Mouse (Mus musculus) liver, embryonic 13.5 days (tissue): ENCODE data around the gene Inhbb. TPM values are rescaled to one million over a fixed set of nuclear protein-coding genes. Genes with fewer than 3 reads are reported as not detected.

Source experiments
- ATAC-seq: fragments of 200-750 bp; cut with Nextera tagmentation; 2 replicates; pipeline ENCODE4 v1.8.0; 2017; ENCODE audit warnings: low read depth, mild to moderate bottlenecking, moderate number of reproducible peaks, moderate library complexity
- DNase-seq: peaks from one replicate; pipeline ENCODE4 v3.0.0; 2022
- H3K27ac ChIP-seq: fragments of 300-500 bp; sonication (generic); 2 replicates; pipeline ENCODE4 v1.5.1; 2015; ENCODE audit warnings: moderate library complexity, mild to moderate bottlenecking, inconsistent platforms
- H3K27me3 ChIP-seq: fragments of 300-500 bp; sonication (generic); 2 replicates; pipeline ENCODE4 v1.6.1; 2015; ENCODE audit warnings: mild to moderate bottlenecking, inconsistent platforms
- H3K36me3 ChIP-seq: fragments of 300-500 bp; sonication (generic); 2 replicates; pipeline ENCODE4 v1.6.1; 2015; ENCODE audit warnings: mild to moderate bottlenecking, inconsistent platforms
- H3K4me1 ChIP-seq: fragments of 300-500 bp; sonication (generic); replicated peaks from 2 replicates; pipeline ENCODE4 v1.6.1; 2015; ENCODE audit warnings: inconsistent platforms
- H3K4me2 ChIP-seq: fragments of 300-500 bp; sonication (generic); 2 replicates; pipeline ENCODE4 v1.6.1; 2015; ENCODE audit warnings: inconsistent platforms, mild to moderate bottlenecking, moderate library complexity
- H3K4me3 ChIP-seq: fragments of 300-500 bp; sonication (generic); replicated peaks from 2 replicates; pipeline ENCODE4 v1.5.1; 2015; ENCODE audit warnings: mild to moderate bottlenecking, inconsistent platforms
- H3K9ac ChIP-seq: fragments of 300-500 bp; sonication (generic); 2 replicates; pipeline ENCODE4 v1.6.1; 2015; ENCODE audit warnings: mild to moderate bottlenecking, inconsistent platforms
- H3K9me3 ChIP-seq: fragments of 300-500 bp; sonication (generic); replicated peaks from 2 replicates; pipeline ENCODE4 v1.6.1; 2016; ENCODE audit warnings: inconsistent platforms
- WGBS: fragments of 180-500 bp; shearing (Covaris S2); methylation state at CpG from one replicate; pipeline ENCODE4 v1.1.7; 2015; ENCODE audit not compliant: insufficient replicate concordance; 5-methylcytosine and 5-hydroxymethylcytosine counted together
- polyA plus RNA-seq: library from polyadenylated mRNA; unstranded; fragments of >200 nt; fragmentation: Nextera tagmentation; extraction: Ambion mirVana; gene quantifications from 2 replicates; pipeline ENCODE4 v1.2.1, GENCODE M21; 2015

The Inhbb gene
- polyA plus RNA-seq, 1 experiment from 2014 or later = 0.09 TPM

- DNase-seq = no peak
- H3K4me2 ChIP-seq = no peak overlapping the region
- no peak overlapping the region for H3K4me3 ChIP-seq
- no peak for ATAC-seq
- H3K9ac ChIP-seq = no peak overlapping the region
- 51% methylated on average over 2 of the region's 2 CpGs for WGBS
- H3K27ac ChIP-seq = no peak overlapping the region
- H3K36me3 ChIP-seq = no peaks in the 10 kb centered on the region
- H3K27me3 ChIP-seq = no peaks in the 10 kb centered on the region
- no peaks in the 10 kb centered on the region for H3K9me3 ChIP-seq
- no peaks in the 10 kb centered on the region for H3K4me1 ChIP-seq
Measured at GRCm38 (mm10) chr1:119398640-119399039, 23.4 kb downstream of the Inhbb start.

- WGBS = 50% methylated on average over 7 of the region's 7 CpGs
- Histone ChIP-seq H3K9me3 (no peaks in the 10 kb centered on the region), H3K36me3 (no peaks in the 10 kb centered on the region), H3K27ac (no peak overlapping the region), H3K4me3 (no peak overlapping the region), H3K9ac (no peak overlapping the region), H3K4me2 (no peak overlapping the region), H3K27me3 (no peaks in the 10 kb centered on the region), H3K4me1 (no peaks in the 10 kb centered on the region)
- DNase-seq = no peak
- ATAC-seq = no peak
Measured at GRCm38 (mm10) chr1:119397839-119398238, 24.2 kb downstream of the Inhbb start.

- Histone ChIP-seq H3K27ac (no peak overlapping the region), H3K4me2 (no peak overlapping the region), H3K9ac (no peak overlapping the region), H3K4me3 (no peak overlapping the region), H3K36me3 (no peaks in the 10 kb centered on the region), H3K4me1 (no peaks in the 10 kb centered on the region), H3K9me3 (no peaks in the 10 kb centered on the region), H3K27me3 (peaks cover 7% of the 10 kb centered on the region; the same call in 1 of the 2 replicates)
- ATAC-seq (no peak), DNase-seq (no peak)
- 45% methylated on average over 3 of the region's 3 CpGs for WGBS
Measured at GRCm38 (mm10) chr1:119391311-119391710, 30.7 kb downstream of the Inhbb start.

DNA sequence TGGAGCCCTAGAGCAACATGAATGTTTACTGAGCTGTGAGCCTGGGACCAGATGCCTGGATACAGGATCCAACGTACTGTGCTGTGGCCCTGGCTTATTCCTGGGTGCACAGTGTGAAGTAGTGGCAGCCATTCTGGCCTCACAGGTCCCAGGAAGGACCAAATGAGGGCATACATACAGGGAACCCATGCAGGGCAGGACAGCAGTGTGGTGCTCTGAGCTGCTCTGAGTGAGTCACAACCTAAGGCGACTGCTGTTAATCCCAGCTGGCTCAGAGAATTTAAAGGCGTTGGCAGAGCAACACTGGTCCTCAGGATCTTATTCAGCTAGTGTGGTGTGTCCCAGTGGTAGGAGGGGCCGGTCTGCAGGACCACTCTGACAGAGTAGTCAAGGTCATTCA, 31.4 kb downstream of the Inhbb start:
- H3K4me1 ChIP-seq = no peaks in the 10 kb centered on the region
- 45% methylated on average over 4 of the region's 4 CpGs for WGBS
- H3K27me3 ChIP-seq = peaks cover 7% of the 10 kb centered on the region; the same call in 1 of the 2 replicates
- H3K4me2 ChIP-seq = no peak overlapping the region
- H3K27ac ChIP-seq = no peak overlapping the region
- no peaks in the 10 kb centered on the region for H3K36me3 ChIP-seq
- no peak for DNase-seq
- no peak overlapping the region for H3K4me3 ChIP-seq
- no peak overlapping the region for H3K9ac ChIP-seq
- no peaks in the 10 kb centered on the region for H3K9me3 ChIP-seq
- no peak for ATAC-seq

DNA sequence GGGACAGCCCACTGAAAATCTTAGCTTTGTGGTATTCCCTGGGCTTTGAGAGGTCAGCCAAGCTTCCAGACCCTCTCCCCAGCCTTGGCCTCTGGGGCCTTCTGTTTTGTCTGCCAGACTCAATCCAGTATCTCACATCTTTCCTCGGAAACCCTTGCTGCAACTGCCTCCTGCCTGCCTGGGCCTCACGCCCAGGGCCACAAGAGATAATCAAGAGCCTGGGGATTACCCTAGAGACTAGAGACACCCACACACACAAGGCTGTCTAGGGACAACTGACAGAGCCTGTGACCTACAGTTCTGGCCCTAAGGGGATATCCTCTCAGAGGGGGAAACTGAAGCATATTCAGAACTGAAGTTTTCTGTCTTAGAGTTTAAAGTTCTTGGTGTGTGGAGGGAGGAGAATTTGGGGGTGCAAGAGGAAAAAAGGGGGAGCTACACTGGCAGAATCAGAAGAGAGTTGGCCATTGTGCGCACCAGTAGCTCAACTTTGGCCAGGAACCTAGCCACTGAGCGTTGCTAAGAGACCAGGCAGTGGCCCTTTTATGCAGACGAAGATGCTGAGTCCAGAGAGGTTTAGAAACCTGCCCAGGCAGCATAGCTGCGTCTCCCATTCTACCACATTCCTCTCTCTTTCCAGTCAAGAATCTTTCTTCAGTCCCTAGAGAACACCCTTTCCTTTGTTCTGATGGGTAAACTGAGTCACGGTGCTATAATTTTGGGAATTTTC, 32.1 kb downstream of the Inhbb start:
- no peaks in the 10 kb centered on the region for H3K9me3 ChIP-seq
- H3K27ac ChIP-seq = no peak overlapping the region
- ATAC-seq (no peak), DNase-seq (no peak)
- H3K4me3 ChIP-seq = no peak overlapping the region
- WGBS = 41% methylated on average over 7 of the region's 7 CpGs
- no peaks in the 10 kb centered on the region for H3K4me1 ChIP-seq
- H3K27me3 ChIP-seq = peaks cover 7% of the 10 kb centered on the region; the same call in 1 of the 2 replicates
- H3K9ac ChIP-seq = no peak overlapping the region
- no peak overlapping the region for H3K4me2 ChIP-seq
- H3K36me3 ChIP-seq = no peaks in the 10 kb centered on the region

DNA sequence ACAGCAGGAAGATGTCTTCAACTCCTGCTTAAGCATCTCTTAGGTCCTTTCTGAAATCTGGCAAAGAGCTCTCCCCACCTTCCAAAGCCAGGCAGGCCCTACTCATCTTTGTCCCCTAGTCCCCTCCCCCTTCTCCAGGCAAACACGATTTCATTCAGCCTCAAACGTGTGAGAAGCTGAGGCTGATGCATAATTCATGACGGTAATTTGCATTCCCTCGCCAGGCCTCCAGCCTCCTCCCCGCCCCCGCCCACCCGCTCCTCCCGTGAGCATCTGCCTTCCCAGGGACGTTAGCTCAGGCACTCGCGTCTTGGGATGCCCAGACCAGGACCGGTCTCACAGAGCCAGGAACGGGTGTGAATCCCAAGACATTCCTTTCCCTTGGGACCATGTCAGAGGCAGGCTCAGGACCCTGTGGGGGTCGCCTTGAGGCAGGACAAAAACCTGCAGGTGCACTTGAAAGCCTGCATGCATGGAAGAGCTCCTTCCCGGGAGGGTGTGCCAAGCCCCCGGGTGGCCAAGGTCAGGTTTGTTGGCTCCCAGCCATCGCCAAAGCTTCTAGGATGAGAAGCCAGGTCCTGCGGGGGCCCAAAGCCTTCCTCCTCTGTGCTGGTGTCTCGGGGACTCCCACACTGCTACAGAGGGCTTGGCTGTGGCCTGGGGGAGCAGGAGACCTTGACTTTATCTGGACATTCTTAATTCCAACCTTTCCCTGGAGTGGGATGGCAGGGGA, 33.2 kb downstream of the Inhbb start:
- Histone ChIP-seq H3K4me3 (no peak overlapping the region), H3K4me1 (no peaks in the 10 kb centered on the region), H3K27me3 (peaks cover 7% of the 10 kb centered on the region; the same call in 1 of the 2 replicates), H3K9me3 (no peaks in the 10 kb centered on the region), H3K4me2 (no peak overlapping the region), H3K9ac (no peak overlapping the region), H3K27ac (no peak overlapping the region), H3K36me3 (no peaks in the 10 kb centered on the region)
- no peak for DNase-seq
- no peak for ATAC-seq
- 5% methylated on average over 19 of the region's 19 CpGs for WGBS

- Histone ChIP-seq H3K4me3 (no peak overlapping the region), H3K27ac (no peak overlapping the region), H3K9ac (no peak overlapping the region), H3K36me3 (no peaks in the 10 kb centered on the region), H3K4me1 (no peaks in the 10 kb centered on the region), H3K4me2 (no peak overlapping the region), H3K9me3 (no peaks in the 10 kb centered on the region), H3K27me3 (peaks cover 7% of the 10 kb centered on the region; the same call in 1 of the 2 replicates)
- DNase-seq = no peak
- ATAC-seq = no peak
- 38% methylated on average over 3 of the region's 3 CpGs for WGBS
Measured at GRCm38 (mm10) chr1:119386306-119386705, 35.7 kb downstream of the Inhbb start.

DNA sequence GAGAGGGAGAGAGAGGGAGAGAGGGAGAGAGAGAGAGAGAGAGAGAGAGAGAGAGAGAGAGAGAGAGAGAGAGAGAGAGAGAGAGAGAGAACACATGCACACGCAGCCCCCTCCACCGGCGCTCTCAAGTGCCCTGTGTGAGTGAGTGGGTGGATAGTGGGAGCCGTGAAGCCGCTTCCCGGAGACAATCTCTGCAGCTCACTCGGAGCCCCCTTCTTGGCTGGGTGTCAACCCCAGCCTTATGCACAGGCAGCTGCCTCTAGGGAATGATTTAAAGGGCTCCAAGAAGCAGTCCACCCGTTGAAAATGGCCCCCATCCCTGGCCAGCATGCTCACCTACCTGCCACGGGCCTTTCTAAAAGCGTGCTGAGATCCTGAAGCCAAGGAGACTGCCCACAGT, 38.1 kb downstream of the Inhbb start:
- Histone ChIP-seq H3K4me3 (no peak overlapping the region), H3K9ac (no peak overlapping the region), H3K27ac (no peak overlapping the region), H3K9me3 (no peaks in the 10 kb centered on the region), H3K36me3 (no peaks in the 10 kb centered on the region), H3K27me3 (peaks cover 5% of the 10 kb centered on the region; the same call in 1 of the 2 replicates), H3K4me1 (no peaks in the 10 kb centered on the region), H3K4me2 (no peak overlapping the region)
- WGBS = 64% methylated on average over 10 of the region's 10 CpGs
- ATAC-seq = no peak
- DNase-seq = no peak

GRCm38 (mm10) chr1:119380609-119381008, 41.4 kb downstream of the Inhbb start:
- DNase-seq (no peak), ATAC-seq (no peak)
- no peaks in the 10 kb centered on the region for H3K4me1 ChIP-seq
- no peak overlapping the region for H3K27ac ChIP-seq
- H3K27me3 ChIP-seq = no peaks in the 10 kb centered on the region
- H3K36me3 ChIP-seq = no peaks in the 10 kb centered on the region
- 74% methylated on average over 4 of the region's 4 CpGs for WGBS
- no peaks in the 10 kb centered on the region for H3K9me3 ChIP-seq
- no peak overlapping the region for H3K4me3 ChIP-seq
- no peak overlapping the region for H3K9ac ChIP-seq
- no peak overlapping the region for H3K4me2 ChIP-seq

- Histone ChIP-seq H3K9ac (no peak overlapping the region), H3K36me3 (no peaks in the 10 kb centered on the region), H3K9me3 (no peaks in the 10 kb centered on the region), H3K27me3 (no peaks in the 10 kb centered on the region), H3K4me2 (no peak overlapping the region), H3K27ac (no peak overlapping the region), H3K4me3 (no peak overlapping the region), H3K4me1 (no peaks in the 10 kb centered on the region)
- 53% methylated on average over 5 of the region's 5 CpGs for WGBS
- DNase-seq (no peak), ATAC-seq (no peak)
Measured at GRCm38 (mm10) chr1:119375376-119375775, 46.7 kb downstream of the Inhbb start.

- WGBS = 67% methylated on average over 12 of the region's 12 CpGs
Measured at GRCm38 (mm10) chr1:119367546-119367945, 54.5 kb downstream of the Inhbb start.

More at GRCm38 (mm10) chr1:119367546-119367945, 54.5 kb downstream of the Inhbb start:
- DNase-seq = no peak
- no peak for ATAC-seq
- no peak overlapping the region for H3K9ac ChIP-seq
- H3K4me3 ChIP-seq = no peak overlapping the region
- no peak overlapping the region for H3K4me2 ChIP-seq
- H3K36me3 ChIP-seq = no peaks in the 10 kb centered on the region
- H3K4me1 ChIP-seq = no peaks in the 10 kb centered on the region
- H3K27me3 ChIP-seq = no peaks in the 10 kb centered on the region
- no peaks in the 10 kb centered on the region for H3K9me3 ChIP-seq
- H3K27ac ChIP-seq = no peak overlapping the region
